Mouse (Mus musculus) forebrain, embryonic 11.5 days (tissue): Measurements from ENCODE around the gene Tet1. TPM values are rescaled to one million over a fixed set of nuclear protein-coding genes. Genes with fewer than 3 reads are reported as not detected.

Experiments
- ATAC-seq: fragments of 200-750 bp; cut with Nextera tagmentation; replicated peaks from 2 replicates; pipeline ENCODE4 v1.8.0; 2017; ENCODE audit warnings: moderate TSS enrichment; ENCODE audit not compliant: low FRiP score
- DNase-seq: peaks from one replicate; pipeline ENCODE4 v3.0.0-alpha.2; 2017; ENCODE audit warnings: low spot score
- H3K27ac ChIP-seq: fragments of 300-500 bp; sonication (generic); 2 replicates; pipeline ENCODE4 v1.5.1; 2014; ENCODE audit warnings: low read depth, low read length
- H3K27me3 ChIP-seq: fragments of 300-500 bp; sonication (generic); 2 replicates; pipeline ENCODE4 v1.6.1; 2014; ENCODE audit warnings: mild to moderate bottlenecking, low read length, mixed read lengths; ENCODE audit not compliant: control insufficient read depth, insufficient read depth
- H3K36me3 ChIP-seq: fragments of 300-500 bp; sonication (generic); 2 replicates; pipeline ENCODE4 v1.6.1; 2014; ENCODE audit warnings: mild to moderate bottlenecking, low read length, moderate library complexity, mixed read lengths; ENCODE audit not compliant: control insufficient read depth, insufficient read depth
- H3K4me1 ChIP-seq: fragments of 300-500 bp; sonication (generic); replicated peaks from 2 replicates; pipeline ENCODE4 v1.6.1; 2014; ENCODE audit warnings: low read length, mixed read lengths; ENCODE audit not compliant: control insufficient read depth, insufficient read depth
- H3K4me2 ChIP-seq: fragments of 300-500 bp; sonication (generic); 2 replicates; pipeline ENCODE4 v1.6.1; 2014; ENCODE audit warnings: low read depth, mild to moderate bottlenecking, low read length, moderate library complexity, mixed read lengths; ENCODE audit not compliant: severe bottlenecking
- H3K4me3 ChIP-seq: fragments of 300-500 bp; sonication (generic); 2 replicates; pipeline ENCODE4 v1.5.1; 2014; ENCODE audit warnings: low read depth, low read length
- H3K9ac ChIP-seq: fragments of 300-500 bp; sonication (generic); 2 replicates; pipeline ENCODE4 v1.6.1; 2014; ENCODE audit warnings: low read length
- H3K9me3 ChIP-seq: fragments of 300-500 bp; sonication (generic); 2 replicates; pipeline ENCODE4 v1.6.1; 2016; ENCODE audit warnings: low read length, mixed read lengths; ENCODE audit not compliant: control insufficient read depth
- WGBS: fragments of 180-500 bp; shearing (Covaris S2); extraction: QIAGEN DNeasy Blood & Tissue Kit; methylation state at CpG from one replicate; pipeline ENCODE4 v1.1.7; 2014; 5-methylcytosine and 5-hydroxymethylcytosine counted together
- polyA plus RNA-seq: library from polyadenylated mRNA; unstranded; fragments of >200 nt; fragmentation: Nextera tagmentation; extraction: Ambion mirVana; gene quantifications from 2 replicates; pipeline ENCODE4 v1.2.1, GENCODE M21; 2014

Tet1 gene
- polyA plus RNA-seq, 1 experiment from 2014 or later, result 39.7 TPM

DNA sequence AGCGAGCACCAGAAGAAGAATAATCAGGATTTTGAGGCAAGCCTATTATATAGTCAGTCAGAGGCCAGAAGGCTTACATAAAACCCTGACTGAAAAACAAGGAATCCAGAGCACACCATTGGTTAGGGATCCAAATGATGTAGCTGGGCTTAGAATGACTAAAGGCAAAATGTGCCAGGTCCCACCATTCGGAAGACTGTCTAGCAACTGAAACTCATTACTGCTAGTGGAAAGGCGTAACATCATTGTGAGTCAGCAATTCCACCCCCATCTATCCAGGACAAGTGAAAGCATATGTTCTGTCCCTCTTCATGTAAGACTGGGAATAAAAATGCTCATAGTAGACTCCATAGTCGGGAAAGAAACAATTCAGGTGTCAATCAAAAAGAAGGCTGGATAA is 57.8 kb downstream of the Tet1 start:
- Histone ChIP-seq H3K36me3 (no peaks in the 10 kb centered on the region), H3K4me3 (no peak overlapping the region), H3K27me3 (no peaks in the 10 kb centered on the region), H3K9me3 (no peaks in the 10 kb centered on the region), H3K9ac (no peak overlapping the region), H3K4me2 (no peak overlapping the region), H3K27ac (no peak overlapping the region), H3K4me1 (no peaks in the 10 kb centered on the region)
- DNase-seq, result no peak
- 81% methylated on average over 4 of the region's 4 CpGs for WGBS
- ATAC-seq, result no peak

DNA sequence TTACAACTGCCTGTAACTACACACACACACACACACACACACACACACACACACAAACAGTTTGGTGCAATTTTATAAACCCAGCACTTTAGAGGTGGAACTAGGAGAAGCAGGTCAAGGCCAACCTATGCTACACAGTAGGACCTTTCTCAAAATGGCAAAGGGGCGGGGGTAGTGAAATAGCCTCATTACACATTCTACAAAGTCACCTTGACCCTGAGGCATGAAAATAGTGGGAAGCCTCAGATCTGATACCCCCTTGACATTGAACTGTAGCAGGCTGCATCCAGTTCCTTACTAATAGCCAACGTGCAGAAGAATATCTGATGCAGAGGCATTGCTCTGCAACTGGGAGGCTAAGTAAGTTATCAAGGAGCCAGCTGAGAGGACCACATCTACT is 60.0 kb downstream of the Tet1 start:
- no peak for ATAC-seq

DNA sequence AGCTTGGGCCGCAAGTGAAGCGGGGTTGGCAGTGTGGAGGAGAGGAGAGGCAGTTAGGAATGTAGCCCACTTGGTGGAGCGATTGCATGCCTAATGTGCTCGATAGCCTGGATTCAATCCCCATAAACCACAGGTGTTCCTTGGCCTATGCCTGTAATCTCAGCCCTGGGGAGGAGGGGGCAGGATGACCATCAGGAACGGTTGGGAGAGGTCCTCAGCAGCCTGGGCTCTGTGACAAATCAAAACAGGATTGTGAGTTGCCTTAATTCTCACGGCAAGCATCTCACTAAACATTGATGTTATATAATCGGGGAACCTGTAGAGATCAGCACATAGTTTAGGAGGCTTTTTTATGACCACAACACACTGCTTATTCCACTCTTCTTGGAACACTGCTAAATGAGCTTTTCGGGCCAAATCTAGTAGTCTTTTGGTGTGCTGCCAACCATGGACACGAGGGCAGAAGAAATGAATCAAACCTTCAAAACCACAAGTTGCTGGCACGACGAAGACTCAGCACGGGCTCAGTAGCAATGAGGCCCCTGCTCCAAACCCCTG is 61.6 kb downstream of the Tet1 start:
- H3K27me3 ChIP-seq, result no peaks in the 10 kb centered on the region
- no peak overlapping the region for H3K9ac ChIP-seq
- H3K4me3 ChIP-seq, result no peak overlapping the region
- H3K4me1 ChIP-seq, result no peaks in the 10 kb centered on the region
- DNase-seq (no peak), ATAC-seq (no peak)
- no peaks in the 10 kb centered on the region for H3K36me3 ChIP-seq
- H3K9me3 ChIP-seq, result no peaks in the 10 kb centered on the region
- H3K27ac ChIP-seq, result no peak overlapping the region
- WGBS, result 87% methylated on average over 12 of the region's 12 CpGs
- H3K4me2 ChIP-seq, result no peak overlapping the region

More for the DNA sequence above, 60.0 kb downstream of the Tet1 start:
- DNase-seq, result no peak
- Histone ChIP-seq H3K4me2 (no peak overlapping the region), H3K27me3 (no peaks in the 10 kb centered on the region), H3K4me3 (no peak overlapping the region), H3K36me3 (no peaks in the 10 kb centered on the region), H3K27ac (no peak overlapping the region), H3K9me3 (no peaks in the 10 kb centered on the region), H3K4me1 (no peaks in the 10 kb centered on the region), H3K9ac (no peak overlapping the region)
- 95% methylated on average over 2 of the region's 2 CpGs for WGBS

DNA sequence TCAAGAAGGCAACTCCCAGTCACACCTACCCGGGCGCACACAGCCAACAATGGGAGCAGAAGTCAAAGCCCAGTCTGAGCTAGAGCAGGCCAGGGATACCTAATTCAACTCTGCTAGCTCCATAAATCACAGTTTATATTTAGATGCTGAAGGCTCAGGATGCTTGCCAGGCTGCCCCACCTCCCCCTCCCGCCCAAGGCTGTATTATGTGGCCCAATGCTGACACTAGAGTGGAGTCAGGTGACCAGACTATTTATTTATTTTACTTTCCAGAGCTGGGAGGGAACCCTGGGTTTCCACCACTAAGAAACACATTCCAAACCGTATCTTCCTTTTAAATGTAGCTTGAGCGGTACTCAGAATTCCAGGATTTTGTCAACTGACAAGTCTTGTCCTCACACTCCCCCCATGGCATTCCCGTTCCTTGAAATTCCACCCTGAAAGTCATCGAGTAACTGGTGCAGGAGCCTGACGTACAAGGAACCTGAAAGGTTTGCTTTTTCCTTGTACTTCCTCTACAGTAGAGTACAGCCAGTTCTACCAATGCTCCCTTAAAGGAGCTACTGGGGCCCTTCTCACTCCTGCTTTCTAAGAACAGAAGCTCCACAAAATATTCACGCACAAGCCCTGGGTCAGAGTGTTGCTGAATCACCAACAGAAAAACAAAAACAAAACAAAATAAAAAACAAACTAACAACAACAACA is 64.9 kb downstream of the Tet1 start:
- Histone ChIP-seq H3K4me1 (no peaks in the 10 kb centered on the region), H3K4me2 (no peak overlapping the region), H3K27me3 (no peaks in the 10 kb centered on the region), H3K4me3 (no peak overlapping the region), H3K9me3 (no peaks in the 10 kb centered on the region), H3K36me3 (no peaks in the 10 kb centered on the region; the same call in 1 of the 2 replicates), H3K27ac (no peak overlapping the region), H3K9ac (no peak overlapping the region)
- WGBS, result 87% methylated on average over 9 of the region's 9 CpGs
- ATAC-seq (no peak), DNase-seq (no peak)

DNA sequence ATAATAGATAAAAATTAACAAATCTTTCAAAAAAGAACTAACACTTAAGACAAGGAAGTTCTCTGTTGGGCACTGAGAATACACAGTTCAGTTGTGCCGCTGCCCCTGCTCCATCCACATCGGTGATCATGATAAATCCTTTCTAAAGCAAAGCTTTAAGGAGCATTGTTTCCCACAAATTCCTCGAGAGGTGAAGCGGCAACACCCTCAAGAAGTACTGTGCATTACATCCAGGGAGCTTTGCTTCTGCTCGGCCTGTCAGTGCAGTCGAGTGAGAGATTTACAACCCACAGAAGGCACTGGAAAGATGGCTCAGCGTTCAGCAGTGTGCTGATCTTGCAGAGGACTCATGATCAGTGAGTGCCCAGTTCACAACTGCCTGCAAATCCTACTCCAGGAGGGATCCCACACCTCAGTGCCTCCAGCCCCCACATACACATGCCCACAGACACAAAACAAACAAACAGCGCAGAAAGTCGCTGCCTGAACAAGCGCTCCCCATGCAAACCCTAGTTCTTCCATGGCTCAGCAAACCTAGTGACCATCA is 66.8 kb downstream of the Tet1 start:
- no peak overlapping the region for H3K4me3 ChIP-seq
- H3K9me3 ChIP-seq, result no peaks in the 10 kb centered on the region
- WGBS, result 69% methylated on average over 10 of the region's 10 CpGs
- no peak overlapping the region for H3K9ac ChIP-seq
- H3K27me3 ChIP-seq, result no peaks in the 10 kb centered on the region
- no peak overlapping the region for H3K4me2 ChIP-seq
- DNase-seq, result no peak
- peaks cover 3% of the 10 kb centered on the region; the same call in 1 of the 2 replicates for H3K36me3 ChIP-seq
- H3K27ac ChIP-seq, result no peak overlapping the region
- no peak for ATAC-seq
- no peaks in the 10 kb centered on the region for H3K4me1 ChIP-seq

DNA sequence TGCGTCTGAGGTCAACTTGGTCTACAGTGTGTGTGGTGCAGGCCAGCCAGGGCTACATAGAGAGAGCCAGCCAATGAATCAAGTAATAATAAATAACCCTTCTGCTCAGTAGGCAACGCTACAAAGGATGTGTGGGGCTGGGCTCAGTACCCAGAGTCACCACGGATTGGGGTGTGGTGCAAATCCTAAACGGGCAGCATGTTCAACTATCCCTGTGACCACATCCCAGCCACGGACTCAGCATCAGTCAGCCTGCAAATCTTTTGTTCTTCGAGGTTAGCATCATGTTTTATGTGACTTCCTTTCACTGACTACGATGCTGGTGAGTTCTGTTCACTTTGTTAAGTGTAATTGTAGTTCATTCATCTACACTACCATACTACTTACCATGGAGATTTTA is 68.1 kb downstream of the Tet1 start:
- Histone ChIP-seq H3K9ac (no peak overlapping the region), H3K27me3 (no peaks in the 10 kb centered on the region), H3K4me1 (no peaks in the 10 kb centered on the region), H3K4me3 (no peak overlapping the region), H3K36me3 (peaks cover 3% of the 10 kb centered on the region; the same call in 1 of the 2 replicates), H3K4me2 (no peak overlapping the region), H3K9me3 (no peaks in the 10 kb centered on the region), H3K27ac (no peak overlapping the region)
- no peak for ATAC-seq
- WGBS, result 92% methylated on average over 7 of the region's 7 CpGs
- DNase-seq, result no peak

DNA sequence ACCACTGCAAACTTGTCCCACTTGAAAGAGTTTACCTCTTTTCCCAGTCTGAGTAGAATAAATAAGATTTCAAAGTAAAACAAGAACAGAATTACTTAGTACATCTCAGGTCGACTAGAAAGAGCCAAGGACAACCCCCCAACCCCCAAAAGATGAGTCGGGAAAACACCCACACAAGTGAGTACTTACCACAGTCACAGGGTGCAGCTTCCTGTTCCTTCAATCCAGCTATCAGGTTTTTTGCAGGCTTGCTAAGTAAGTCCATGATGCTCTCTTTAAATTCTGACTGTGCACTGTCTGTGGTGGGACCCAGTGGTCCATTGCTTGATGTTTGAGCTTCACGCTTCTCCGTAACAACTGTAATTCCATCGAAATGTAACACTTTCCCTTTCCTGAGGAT is 70.8 kb downstream of the Tet1 start:
- Histone ChIP-seq H3K9me3 (no peaks in the 10 kb centered on the region), H3K9ac (no peak overlapping the region), H3K36me3 (peaks cover 3% of the 10 kb centered on the region; the same call in 1 of the 2 replicates), H3K4me3 (no peak overlapping the region), H3K27ac (no peak overlapping the region), H3K4me1 (no peaks in the 10 kb centered on the region), H3K4me2 (no peak overlapping the region), H3K27me3 (no peaks in the 10 kb centered on the region)
- DNase-seq, result no peak
- no peak for ATAC-seq
- WGBS, result 90% methylated on average over 5 of the region's 5 CpGs

DNA sequence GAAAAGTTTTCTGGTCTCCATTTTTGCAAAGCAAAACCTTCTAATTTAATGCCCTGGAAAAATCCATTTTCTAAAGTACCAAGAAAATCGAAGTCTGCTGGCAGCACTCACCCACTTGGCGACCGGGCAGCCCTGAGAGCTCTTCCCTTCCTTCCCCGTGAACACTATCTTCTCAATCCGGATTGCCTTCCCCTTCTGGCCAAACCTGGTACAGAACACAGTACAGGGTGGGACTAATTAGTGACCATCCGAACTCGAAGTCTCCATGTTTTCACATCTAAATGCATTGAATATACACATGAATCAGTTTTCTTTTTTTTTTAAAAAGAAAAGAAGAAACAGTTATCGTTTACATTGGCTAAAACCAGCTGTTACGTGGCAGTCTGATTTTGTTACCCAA is 76.0 kb downstream of the Tet1 start:
- Histone ChIP-seq H3K27me3 (no peaks in the 10 kb centered on the region), H3K9ac (no peak overlapping the region), H3K27ac (no peak overlapping the region), H3K4me3 (no peak overlapping the region), H3K36me3 (no peaks in the 10 kb centered on the region), H3K9me3 (no peaks in the 10 kb centered on the region), H3K4me1 (no peaks in the 10 kb centered on the region), H3K4me2 (no peak overlapping the region)
- WGBS, result 87% methylated on average over 9 of the region's 9 CpGs
- ATAC-seq (no peak), DNase-seq (no peak)

DNA sequence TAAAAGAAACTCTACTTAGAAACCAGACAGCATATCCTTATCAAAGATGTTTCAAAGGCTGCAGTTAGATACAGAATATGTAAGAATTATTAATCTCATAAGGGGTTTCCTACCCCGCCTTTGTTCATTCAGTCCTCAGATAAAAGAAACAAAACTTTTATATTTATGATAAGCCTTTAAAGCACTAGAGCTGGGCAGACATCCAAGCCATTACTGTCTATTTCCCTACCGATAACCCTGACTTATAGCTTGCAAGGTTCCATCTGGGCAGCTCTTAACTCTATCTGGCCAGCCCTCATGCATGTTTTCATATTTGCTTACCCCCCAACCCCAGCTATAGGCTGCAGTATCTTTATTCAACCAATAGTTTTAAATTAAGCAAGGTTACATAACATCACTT is 77.2 kb downstream of the Tet1 start:
- H3K27me3 ChIP-seq, result no peaks in the 10 kb centered on the region
- no peak for DNase-seq
- H3K27ac ChIP-seq, result no peak overlapping the region
- no peaks in the 10 kb centered on the region for H3K4me1 ChIP-seq
- H3K9ac ChIP-seq, result no peak overlapping the region
- WGBS, result 98% methylated on average over 2 of the region's 2 CpGs
- ATAC-seq, result no peak
- no peak overlapping the region for H3K4me2 ChIP-seq
- no peaks in the 10 kb centered on the region for H3K36me3 ChIP-seq
- H3K9me3 ChIP-seq, result no peaks in the 10 kb centered on the region
- no peak overlapping the region for H3K4me3 ChIP-seq
